17 mouse cellular contexts compared by ENCODE assay signal in genomic region chr2:20960668-20961035, GRCm38 (mm10). TPM values are rescaled to one million over a fixed set of nuclear protein-coding genes. Genes with fewer than 3 reads are reported as not detected.
DNase-seq lines count a peak whose midpoint lies in the region; ATAC-seq lines count a peak whose summit lies in the region.
"Had no signal": no experiment of that assay in that cellular context is flagged by ENCODE, and none has a peak within 500 bp of the region (broad histone marks: within the 10 kb centered on the region; RNA-seq: fewer than 3 reads in every experiment).

No protein-coding gene starts in this region.

- no peak overlapping the region for H3K27ac ChIP-seq in neural tube, embryonic 11.5 days (ENCODE audit: low read depth, low read length)
- peak overlapping the region; percentile 47; the same call in 1 of the 2 replicates for H3K27ac ChIP-seq in midbrain, embryonic 13.5 days
- H3K27ac ChIP-seq in intestine, embryonic 15.5 days: no peak overlapping the region
- H3K27ac ChIP-seq: liver, embryonic 14.5 days had no signal

- H3K9me3 ChIP-seq in neural tube, embryonic 11.5 days (ENCODE audit: control insufficient read depth, low read length): no peaks in the 10 kb centered on the region
- H3K9me3 ChIP-seq in midbrain, embryonic 13.5 days: no peaks in the 10 kb centered on the region
- H3K9me3 ChIP-seq in intestine, embryonic 15.5 days: no peaks in the 10 kb centered on the region

- ATAC-seq in neural tube, embryonic 11.5 days (ENCODE audit: insufficient read depth, low FRiP score, low TSS enrichment): no peak
- ATAC-seq in midbrain, embryonic 13.5 days: no peak
- ATAC-seq in intestine, embryonic 15.5 days: no peak
- ATAC-seq: activated CD4-positive, CD25-positive, alpha-beta regulatory T cell, adult 4 months had no signal

- no peak overlapping the region for H3K4me3 ChIP-seq in neural tube, embryonic 11.5 days (ENCODE audit: low read depth, low read length)
- H3K4me3 ChIP-seq in midbrain, embryonic 13.5 days (replicated peaks): peak overlapping the region; percentile 13; the same call in 1 of the 2 replicates
- no peak overlapping the region for H3K4me3 ChIP-seq in intestine, embryonic 15.5 days (replicated peaks)

- peak; percentile 52 for DNase-seq in heart, adult 11 months
- DNase-seq in heart, adult 8-10 months (ENCODE audit: low spot score): no peak
- DNase-seq in neural tube, embryonic 11.5 days (ENCODE audit: low spot score): peak; percentile 7
- DNase-seq in neural tube, embryonic 10.5 days (ENCODE audit: extremely low spot score, low spot score): no peak
- DNase-seq in MN1 (ENCODE audit: low spot score): no peak
- DNase-seq: cerebellum, adult 8-10 months; gastrocnemius, postnatal 14 days; heart, postnatal 36 days; kidney, adult 18-20 months; kidney, postnatal 25 days; layer of hippocampus, postnatal 36 days; left cerebral cortex, postnatal 4 days; right cerebral cortex, postnatal 25 days had no signal

- no peak overlapping the region for H3K4me2 ChIP-seq in neural tube, embryonic 11.5 days (ENCODE audit: low read depth)
- H3K4me2 ChIP-seq in midbrain, embryonic 13.5 days (replicated peaks): peak overlapping the region; percentile 36
- no peak overlapping the region for H3K4me2 ChIP-seq in intestine, embryonic 15.5 days (replicated peaks)

- 85% methylated on average over 8 of the region's 8 CpGs for WGBS in neural tube, embryonic 11.5 days
- 60% methylated on average over 8 of the region's 8 CpGs for WGBS in midbrain, embryonic 13.5 days
- 75% methylated on average over 8 of the region's 8 CpGs for WGBS in intestine, embryonic 15.5 days

- H3K4me1 ChIP-seq in neural tube, embryonic 11.5 days (ENCODE audit: control insufficient read depth, insufficient read depth, low read length): peaks cover 21% of the 10 kb centered on the region
- H3K4me1 ChIP-seq in midbrain, embryonic 13.5 days (replicated peaks): peaks cover 83% of the 10 kb centered on the region
- H3K4me1 ChIP-seq in intestine, embryonic 15.5 days (replicated peaks): peaks cover 17% of the 10 kb centered on the region

- H3K9ac ChIP-seq in neural tube, embryonic 11.5 days (ENCODE audit: low read length): no peak overlapping the region
- H3K9ac ChIP-seq in midbrain, embryonic 13.5 days (replicated peaks): peak overlapping the region; percentile 28; the same call in 1 of the 2 replicates
- H3K9ac ChIP-seq in intestine, embryonic 15.5 days: no peak overlapping the region
- H3K9ac ChIP-seq: liver, embryonic 14.5 days had no signal

- H3K27me3 ChIP-seq in neural tube, embryonic 11.5 days (ENCODE audit: control insufficient read depth, insufficient read depth, low read length): no peaks in the 10 kb centered on the region
- H3K27me3 ChIP-seq in midbrain, embryonic 13.5 days: no peaks in the 10 kb centered on the region
- no peaks in the 10 kb centered on the region for H3K27me3 ChIP-seq in intestine, embryonic 15.5 days (replicated peaks)

- H3K36me3 ChIP-seq in neural tube, embryonic 11.5 days (ENCODE audit: control insufficient read depth, insufficient read depth, low read length): no peaks in the 10 kb centered on the region
- no peaks in the 10 kb centered on the region for H3K36me3 ChIP-seq in midbrain, embryonic 13.5 days
- H3K36me3 ChIP-seq in intestine, embryonic 15.5 days: no peaks in the 10 kb centered on the region

RNA-seq across cellular contexts. Expression of gene Arhgap21, which starts 8.0 kb away (rescaled TPM):
- total RNA-seq in heart, adult 8-10 months (2022): 10 to 100 TPM; 77.8 to 86.8 (median 81.9) TPM
- polyA plus RNA-seq in neural tube, embryonic 11.5 days (2014; fragmentation: Nextera tagmentation; extraction: Ambion mirVana): 49.4 and 50.0 TPM in 2 replicates
- polyA plus RNA-seq in midbrain, embryonic 13.5 days (2015; fragmentation: Nextera tagmentation; extraction: Ambion mirVana): 51.7 and 54.4 TPM in 2 replicates
- 10.2 and 13.6 TPM in 2 replicates for polyA plus RNA-seq in intestine, embryonic 15.5 days (2015; fragmentation: Nextera tagmentation; extraction: Ambion mirVana)

Comparison
In these comparisons a context has a peak if more than half of its experiments do, and no peak if none do; other contexts are left out.
1. DNase-seq: peak in heart, adult 11 months (single experiment) and neural tube, embryonic 11.5 days (single experiment); none in heart, adult 8-10 months (single experiment), neural tube, embryonic 10.5 days (single experiment) and MN1 (single experiment).